Mouse (Mus musculus) cerebellum, adult 2 months (tissue): ENCODE measurements at regions not wholly inside any gene's neighbourhood (a gene's known extent, or its start where the extent isn't known, plus 50 kb on each side); places are given as distances from the start of the nearest gene placed in this dataset.

Source experiments
- DNase-seq, 2 experiments: peaks; one replicate each; pipeline ENCODE4 v3.0.0; 2021
- H3K27ac ChIP-seq: fragments of 200-500 bp; 2 replicates; pipeline ENCODE4 v1.5.1; 2012; ENCODE audit warnings: low read length, control low read depth, inconsistent platforms; ENCODE audit not compliant: insufficient read depth
- H3K27me3 ChIP-seq: fragments of 200-500 bp; 2 replicates; pipeline ENCODE4 v1.6.1; 2012; ENCODE audit warnings: inconsistent platforms, mild to moderate bottlenecking, low read length, moderate library complexity; ENCODE audit not compliant: control insufficient read depth, insufficient read depth
- H3K4me1 ChIP-seq: fragments of 200-500 bp; 2 replicates; pipeline ENCODE4 v1.6.1; 2011; ENCODE audit warnings: low read length; ENCODE audit not compliant: control insufficient read depth, insufficient read depth
- H3K4me3 ChIP-seq: fragments of 200-500 bp; replicated peaks from 2 replicates; pipeline ENCODE3; 2011; ENCODE audit warnings: mild to moderate bottlenecking, low read depth, low read length, control low read depth; ENCODE audit not compliant: insufficient read depth
- CTCF ChIP-seq: fragments of 200-500 bp; IDR thresholded peaks from 2 replicates; pipeline ENCODE4 v1.5.1; 2011; ENCODE audit warnings: low read depth, mild to moderate bottlenecking, control low read depth, low read length, moderate library complexity, borderline replicate concordance; ENCODE audit not compliant: insufficient read depth
- POLR2A ChIP-seq: fragments of 200-500 bp; IDR thresholded peaks from 2 replicates; pipeline ENCODE4 v1.6.1; 2011; ENCODE audit warnings: low read length, control low read depth, borderline replicate concordance; ENCODE audit not compliant: insufficient read depth
- WGBS: fragments of 180-500 bp; shearing (Covaris S2); methylation state at CpG from one replicate; pipeline ENCODE4 v1.1.7; 2018; 5-methylcytosine and 5-hydroxymethylcytosine counted together

- no peaks in the 10 kb centered on the region for H3K4me1 ChIP-seq
- no peak overlapping the region for H3K27ac ChIP-seq
- WGBS: 40% methylated on average over 1 of the region's 1 CpGs
- H3K4me3 ChIP-seq: no peak overlapping the region
- no peaks in the 10 kb centered on the region for H3K27me3 ChIP-seq
- DNase-seq: no peak
- no peak for TF ChIP-seq POLR2A
Measured at GRCm38 (mm10) chr1:169080686-169081085, 450.6 kb downstream of the Nuf2 start.

- H3K4me3 ChIP-seq: no peak overlapping the region
- no peaks in the 10 kb centered on the region for H3K27me3 ChIP-seq
- TF ChIP-seq POLR2A (no peak), CTCF (no peak)
- no peaks in the 10 kb centered on the region for H3K4me1 ChIP-seq
- 98% methylated on average over 5 of the region's 5 CpGs for WGBS
- H3K27ac ChIP-seq: no peak overlapping the region
- no peak for DNase-seq
Measured at GRCm38 (mm10) chr1:169077228-169077627, 454.0 kb downstream of the Nuf2 start.

- H3K27ac ChIP-seq: no peak overlapping the region
- H3K4me1 ChIP-seq: no peaks in the 10 kb centered on the region
- 86% methylated on average over 7 of the region's 7 CpGs for WGBS
- no peaks in the 10 kb centered on the region for H3K27me3 ChIP-seq
- H3K4me3 ChIP-seq: no peak overlapping the region
- TF ChIP-seq POLR2A (no peak), CTCF (no peak)
- DNase-seq: no peak
Measured at GRCm38 (mm10) chr1:169076006-169076405, 455.3 kb downstream of the Nuf2 start.

GRCm38 (mm10) chr1:169071366-169071765 is 459.9 kb downstream of the Nuf2 start:
- WGBS: 79% methylated on average over 4 of the region's 4 CpGs
- TF ChIP-seq POLR2A: no peak
- no peak for TF ChIP-seq CTCF
- Histone ChIP-seq H3K4me1 (no peaks in the 10 kb centered on the region), H3K27ac (no peak overlapping the region), H3K4me3 (no peak overlapping the region), H3K27me3 (no peaks in the 10 kb centered on the region)
- no peak for DNase-seq

GRCm38 (mm10) chr1:169069647-169070046 is 461.6 kb downstream of the Nuf2 start:
- 86% methylated on average over 3 of the region's 3 CpGs for WGBS
- no peak for DNase-seq
- no peak for TF ChIP-seq POLR2A
- TF ChIP-seq CTCF: no peak
- no peaks in the 10 kb centered on the region for H3K27me3 ChIP-seq
- H3K27ac ChIP-seq: no peak overlapping the region
- H3K4me3 ChIP-seq: no peak overlapping the region
- H3K4me1 ChIP-seq: no peaks in the 10 kb centered on the region

GRCm38 (mm10) chr1:169066795-169067194 is 464.5 kb downstream of the Nuf2 start:
- no peaks in the 10 kb centered on the region for H3K27me3 ChIP-seq
- no peaks in the 10 kb centered on the region for H3K4me1 ChIP-seq
- TF ChIP-seq CTCF (no peak), POLR2A (no peak)
- no peak overlapping the region for H3K4me3 ChIP-seq
- DNase-seq: no peak
- H3K27ac ChIP-seq: no peak overlapping the region
- WGBS: 17% methylated on average over 4 of the region's 4 CpGs

GRCm38 (mm10) chr1:169060627-169061026 is 470.6 kb downstream of the Nuf2 start:
- Histone ChIP-seq H3K4me3 (no peak overlapping the region), H3K27me3 (no peaks in the 10 kb centered on the region), H3K27ac (no peak overlapping the region), H3K4me1 (no peaks in the 10 kb centered on the region)
- TF ChIP-seq CTCF (no peak), POLR2A (no peak)
- 45% methylated on average over 6 of the region's 6 CpGs for WGBS
- DNase-seq: no peak

- Histone ChIP-seq H3K4me1 (no peaks in the 10 kb centered on the region), H3K27ac (no peak overlapping the region), H3K4me3 (no peak overlapping the region), H3K27me3 (no peaks in the 10 kb centered on the region)
- TF ChIP-seq CTCF (no peak), POLR2A (no peak)
- DNase-seq: no peak
- 77% methylated on average over 5 of the region's 5 CpGs for WGBS
Measured at GRCm38 (mm10) chr1:169060145-169060544, 471.1 kb downstream of the Nuf2 start.
